ENCODE assay signal across 27 mouse cellular contexts in genomic region chr6:32890726-32891125, GRCm38 (mm10).
A peak's percentile ranks its signal among the peaks of the same experiment; 100 is the strongest.
DNase-seq lines count a peak whose midpoint lies in the region; ATAC-seq and TF ChIP-seq lines count a peak whose summit lies in the region.
"Had no signal": no experiment of that assay in that cellular context is flagged by ENCODE, and none has a peak within 500 bp of the region (broad histone marks: within the 10 kb centered on the region; RNA-seq: fewer than 3 reads in every experiment).

No protein-coding gene starts in this region.

- H3K27ac ChIP-seq in gastrocnemius, adult 2 months = peak overlapping the region; percentile 69
- no peak overlapping the region; the same call in 1 of the 2 replicates for H3K27ac ChIP-seq in kidney, adult 2 months (ENCODE audit: insufficient read depth, low read depth, low read length)
- no peak overlapping the region for H3K27ac ChIP-seq in kidney, embryonic 16.5 days (ENCODE audit: low read length)
- H3K27ac ChIP-seq in forebrain, embryonic 14.5 days (ENCODE audit: low read depth, low read length) = no peak overlapping the region
- H3K27ac ChIP-seq: forebrain, embryonic 10.5 days; forebrain, embryonic 13.5 days; heart, embryonic 15.5 days; hindbrain, embryonic 10.5 days; hindbrain, embryonic 13.5 days had no signal

- H3K4me2 ChIP-seq in kidney, embryonic 16.5 days (replicated peaks; ENCODE audit: low read depth, low read length) = no peak overlapping the region
- no peak overlapping the region for H3K4me2 ChIP-seq in forebrain, embryonic 14.5 days (ENCODE audit: low read length)
- H3K4me2 ChIP-seq: forebrain, embryonic 13.5 days; heart, embryonic 12.5 days; heart, embryonic 15.5 days; hindbrain, embryonic 13.5 days had no signal

- H3K27me3 ChIP-seq in kidney, adult 2 months (replicated peaks; ENCODE audit: control insufficient read depth, insufficient read depth, low read length) = no peaks in the 10 kb centered on the region
- H3K27me3 ChIP-seq in kidney, embryonic 16.5 days (ENCODE audit: insufficient read depth, low read length) = no peaks in the 10 kb centered on the region
- H3K27me3 ChIP-seq in forebrain, embryonic 14.5 days (replicated peaks; ENCODE audit: control insufficient read depth, insufficient read depth, low read length) = no peaks in the 10 kb centered on the region
- H3K27me3 ChIP-seq: CH12.LX; forebrain, embryonic 13.5 days; heart, embryonic 12.5 days; heart, embryonic 15.5 days; hindbrain, embryonic 13.5 days; Patski had no signal

- WGBS in kidney, adult 2 months = 46% methylated on average over 4 of the region's 4 CpGs
- WGBS in kidney, embryonic 16.5 days = 92% methylated on average over 4 of the region's 4 CpGs
- 98% methylated on average over 4 of the region's 4 CpGs for WGBS in forebrain, embryonic 14.5 days

- no peak overlapping the region for H3K4me3 ChIP-seq in gastrocnemius, adult 2 months
- H3K4me3 ChIP-seq in kidney, adult 2 months (ENCODE audit: insufficient read depth, low read depth, low read length) = no peak overlapping the region
- H3K4me3 ChIP-seq in kidney, embryonic 16.5 days (ENCODE audit: low read length) = no peak overlapping the region
- no peak overlapping the region for H3K4me3 ChIP-seq in forebrain, embryonic 14.5 days (ENCODE audit: low read depth, low read length)
- H3K4me3 ChIP-seq: forebrain, embryonic 10.5 days; forebrain, embryonic 13.5 days; heart, embryonic 12.5 days; heart, embryonic 15.5 days; hindbrain, embryonic 10.5 days; hindbrain, embryonic 13.5 days had no signal

- no peak for TF ChIP-seq POLR2A in kidney, adult 2 months (IDR thresholded peaks at IDR 0.05; ENCODE audit: low read depth, low read length)

- peaks cover 1% of the 10 kb centered on the region; the same call in 1 of the 2 replicates for H3K36me3 ChIP-seq in kidney, adult 2 months (ENCODE audit: control insufficient read depth, insufficient read depth, low read length)
- no peaks in the 10 kb centered on the region for H3K36me3 ChIP-seq in kidney, embryonic 16.5 days (ENCODE audit: insufficient read depth, low read length)
- H3K36me3 ChIP-seq in forebrain, embryonic 14.5 days (ENCODE audit: control insufficient read depth, insufficient read depth, low read length) = no peaks in the 10 kb centered on the region
- H3K36me3 ChIP-seq: forebrain, embryonic 10.5 days; heart, embryonic 15.5 days; hindbrain, embryonic 10.5 days; hindbrain, embryonic 13.5 days had no signal

- no peaks in the 10 kb centered on the region for H3K9me3 ChIP-seq in kidney, embryonic 16.5 days (ENCODE audit: low read length)
- H3K9me3 ChIP-seq in forebrain, embryonic 14.5 days (replicated peaks; ENCODE audit: control insufficient read depth, low read length) = no peaks in the 10 kb centered on the region
- H3K9me3 ChIP-seq: forebrain, embryonic 10.5 days; forebrain, embryonic 13.5 days; G1E; heart, embryonic 12.5 days; heart, embryonic 15.5 days; hindbrain, embryonic 10.5 days; hindbrain, embryonic 13.5 days had no signal

- H3K4me1 ChIP-seq in kidney, adult 2 months (ENCODE audit: control insufficient read depth, insufficient read depth, low read length) = peaks cover 21% of the 10 kb centered on the region
- H3K4me1 ChIP-seq in kidney, embryonic 16.5 days (ENCODE audit: insufficient read depth, low read length) = peaks cover 3% of the 10 kb centered on the region
- no peaks in the 10 kb centered on the region for H3K4me1 ChIP-seq in forebrain, embryonic 14.5 days (ENCODE audit: control insufficient read depth, insufficient read depth, low read length)
- H3K4me1 ChIP-seq: forebrain, embryonic 10.5 days; forebrain, embryonic 13.5 days; heart, embryonic 12.5 days; heart, embryonic 15.5 days; hindbrain, embryonic 10.5 days; hindbrain, embryonic 13.5 days had no signal

- H3K9ac ChIP-seq in kidney, embryonic 16.5 days (replicated peaks; ENCODE audit: low read length) = no peak overlapping the region
- H3K9ac ChIP-seq in forebrain, embryonic 14.5 days (ENCODE audit: low read length) = no peak overlapping the region
- H3K9ac ChIP-seq: forebrain, embryonic 13.5 days; forebrain, postnatal 0 days; heart, embryonic 12.5 days; heart, embryonic 15.5 days; hindbrain, embryonic 13.5 days had no signal

- DNase-seq in gastrocnemius, adult 2 months = peak; percentile 33
- DNase-seq in gastrocnemius, postnatal 10 days = no peak
- DNase-seq in kidney, adult 2 months = peak; percentile 66
- no peak for DNase-seq in kidney, adult 11 months
- peak; percentile 10 to 56 for DNase-seq in kidney, postnatal 25 days
- DNase-seq in gonadal fat pad, adult 2 months (ENCODE audit: low read depth) = peak; percentile 4
- DNase-seq in forebrain, embryonic 14.5 days (ENCODE audit: low spot score) = no peak
- DNase-seq: adrenal gland, postnatal 10 days; adrenal gland, postnatal 36 days; B cell, adult 2 months; cerebellum, adult 18-20 months; cerebellum, adult 9-10 months; cerebellum, postnatal 14 days; forebrain, postnatal 0 days; heart, postnatal 10 days; heart, postnatal 36 days had no signal

- ATAC-seq in kidney, embryonic 16.5 days (ENCODE audit: low FRiP score, low TSS enrichment) = no peak
- ATAC-seq in forebrain, embryonic 14.5 days = no peak
- ATAC-seq: forebrain, embryonic 13.5 days; forebrain, postnatal 0 days; hindbrain, embryonic 16.5 days; Patski had no signal

- no peak for TF ChIP-seq CTCF in gastrocnemius, adult 2 months (IDR thresholded peaks at IDR 0.05)
- TF ChIP-seq CTCF in kidney, adult 2 months (conservative IDR thresholded peaks at IDR 0.05; ENCODE audit: insufficient read depth, insufficient read length, low read depth, low read length) = no peak

- intact Hi-C loops in gastrocnemius, adult 2 months (cut with DNase I) = loop anchor here (10.0 kb wide), 1 partner anchor 164 kb away; no protein-coding TSS in a partner anchor

Comparison
In these comparisons a context has a peak if more than half of its experiments do, and no peak if none do; other contexts are left out.
1. DNase-seq: peak in gastrocnemius, adult 2 months (single experiment), kidney, adult 2 months (single experiment), kidney, postnatal 25 days (2 of 2) and gonadal fat pad, adult 2 months (single experiment); none in gastrocnemius, postnatal 10 days (single experiment), kidney, adult 11 months (single experiment) and forebrain, embryonic 14.5 days (single experiment).